Mouse (Mus musculus) adrenal gland, postnatal 10 days (tissue): ENCODE measurements around the gene Ppp1r8. TPM values are rescaled to one million over a fixed set of nuclear protein-coding genes. Genes with fewer than 3 reads are reported as not detected.

Experiments used
- DNase-seq: peaks from one replicate; pipeline ENCODE4 v3.0.0; 2021; ENCODE audit warnings: mixed read lengths
- total RNA-seq, 2 experiments: library from RNA; stranded (reverse); gene quantifications; 2 replicates each; pipeline ENCODE4 v1.2.3; 2021

Gene Ppp1r8
- total RNA-seq, 2 experiments from 2014 or later = 41.6 to 44.6 TPM

- no peak for DNase-seq
These were observed 64.3 kb downstream of the Ppp1r8 start for GRCm38 (mm10) chr4:132778562-132779201.

Other genes starting within 250 kb of the Ppp1r8 start
- gene Eya3, start 204.2 kb downstream of the Ppp1r8 start, total RNA-seq = 10 to 100 TPM; 22.5 to 24.9 TPM
- gene Xkr8, start 110.6 kb downstream of the Ppp1r8 start, total RNA-seq = 1 to 10 TPM; 3.5 to 3.8 TPM
- 1 to 10 TPM; 1.2 to 1.3 TPM for gene Smpdl3b, start 85.9 kb downstream of the Ppp1r8 start, total RNA-seq
- gene Rpa2, start 74.8 kb downstream of the Ppp1r8 start, total RNA-seq = 10 to 100 TPM; 17.6 to 23.2 TPM
- gene Themis2, start 46.8 kb downstream of the Ppp1r8 start, total RNA-seq = 1 to 10 TPM; 3.5 to 5.6 TPM
- gene Stx12, start 41.3 kb upstream of the Ppp1r8 start, total RNA-seq = 10 to 100 TPM; 52.0 to 53.2 TPM
- 10 to 100 TPM; 36.9 to 37.0 TPM for gene Fam76a, start 79.4 kb upstream of the Ppp1r8 start, total RNA-seq
- gene Fgr, start 130.9 kb upstream of the Ppp1r8 start, total RNA-seq = 1 to 10 TPM; 1.3 to 1.6 TPM
- 10 to 100 TPM; 50.8 to 74.3 TPM for gene Ahdc1, start 168.1 kb upstream of the Ppp1r8 start, total RNA-seq